Mouse (Mus musculus) hindbrain, postnatal 0 days (tissue): ENCODE results near the gene Ripply3. TPM values are rescaled to one million over a fixed set of nuclear protein-coding genes. Genes with fewer than 3 reads are reported as not detected.
A peak's percentile ranks its signal among the peaks of the same experiment; 100 is the strongest.

Experiments
- ATAC-seq: fragments of 200-750 bp; cut with Nextera tagmentation; 2 replicates; pipeline ENCODE4 v1.8.0; 2017; ENCODE audit warnings: mild to moderate bottlenecking, moderate TSS enrichment, moderate library complexity
- DNase-seq: peaks from one replicate; pipeline ENCODE4 v3.0.0-alpha.2; 2015; ENCODE audit warnings: low spot score
- H3K27ac ChIP-seq: fragments of 300-500 bp; sonication (generic); 2 replicates; pipeline ENCODE4 v1.5.1; 2014; ENCODE audit warnings: mild to moderate bottlenecking
- H3K27me3 ChIP-seq: fragments of 300-500 bp; sonication (generic); 2 replicates; pipeline ENCODE4 v1.6.1; 2014; ENCODE audit warnings: low read length, mixed read lengths; ENCODE audit not compliant: insufficient read depth
- H3K36me3 ChIP-seq: fragments of 300-500 bp; sonication (generic); 2 replicates; pipeline ENCODE4 v1.6.1; 2014; ENCODE audit warnings: low read length, mixed read lengths; ENCODE audit not compliant: insufficient read depth
- H3K4me1 ChIP-seq: fragments of 300-500 bp; sonication (generic); 2 replicates; pipeline ENCODE4 v1.6.1; 2014; ENCODE audit warnings: antibody characterized with exemption, low read length, mixed read lengths; ENCODE audit not compliant: insufficient read depth
- H3K4me2 ChIP-seq: fragments of 300-500 bp; sonication (generic); 2 replicates; pipeline ENCODE4 v1.6.1; 2014; ENCODE audit warnings: low read depth, mild to moderate bottlenecking, low read length, moderate library complexity, mixed read lengths
- H3K4me3 ChIP-seq: fragments of 300-500 bp; sonication (generic); 2 replicates; pipeline ENCODE4 v1.5.1; 2014; ENCODE audit warnings: low read length
- H3K9ac ChIP-seq: fragments of 300-500 bp; sonication (generic); replicated peaks from 2 replicates; pipeline ENCODE4 v1.6.1; 2014; ENCODE audit warnings: mild to moderate bottlenecking, low read length, moderate library complexity, mixed read lengths
- H3K9me3 ChIP-seq: fragments of 300-500 bp; sonication (generic); 2 replicates; pipeline ENCODE4 v1.6.1; 2016; ENCODE audit warnings: low read length, mixed read lengths
- CTCF ChIP-seq: IDR thresholded peaks from 2 replicates; pipeline ENCODE4 v1.5.1; 2016; ENCODE audit warnings: antibody characterized with exemption, control low read depth, low read depth
- WGBS: fragments of 180-500 bp; shearing (Covaris S2); extraction: QIAGEN DNeasy Blood & Tissue Kit; methylation state at CpG from one replicate; pipeline ENCODE4 v1.1.7; 2014; 5-methylcytosine and 5-hydroxymethylcytosine counted together
- polyA plus RNA-seq: library from polyadenylated mRNA; unstranded; fragments of >200 nt; fragmentation: Nextera tagmentation; extraction: Ambion mirVana; gene quantifications from 2 replicates; pipeline ENCODE4 v1.2.1, GENCODE M21; 2015
- total RNA-seq: library from RNA; depleted of rRNA; stranded (reverse); fragments of >200 nt; gene quantifications from 2 replicates; pipeline ENCODE4 v1.2.3, GENCODE M21; 2014

Gene Ripply3
- total and polyA plus RNA-seq, 2 experiments from 2014 or later: 0.91 to 2.2 TPM

GRCm38 (mm10) chr16:94313229-94314030 is 14.8 kb upstream of the Ripply3 start, which contains the start of gene Hlcs:
Gene Hlcs (minus strand): TSS chr16:94313571.
- Histone ChIP-seq H3K27ac (peak within 1 kb of the TSS; percentile 100), H3K27me3 (no peaks in the 10 kb centered on the region), H3K9ac (peak within 1 kb of the TSS; percentile 78), H3K4me1 (0 out of 2 replicates have a peak, but pooled peaks cover 2% of the 10 kb centered on the region), H3K4me3 (peak within 1 kb of the TSS; percentile 57), H3K9me3 (no peaks in the 10 kb centered on the region), H3K36me3 (no peaks in the 10 kb centered on the region), H3K4me2 (peak within 1 kb of the TSS; percentile 69)
- DNase-seq (peak; percentile 99), ATAC-seq (peak; percentile 92)
- WGBS: under 1% methylated on average over 54 of the region's 64 CpGs
- TF ChIP-seq CTCF: peak; percentile 64

- TF ChIP-seq CTCF: no peak
- Histone ChIP-seq H3K27ac (peak overlapping the region; percentile 100; the same call in 1 of the 2 replicates), H3K27me3 (no peaks in the 10 kb centered on the region), H3K4me1 (0 out of 2 replicates have a peak, but pooled peaks cover 2% of the 10 kb centered on the region), H3K4me2 (no peak overlapping the region), H3K9ac (no peak overlapping the region), H3K36me3 (no peaks in the 10 kb centered on the region), H3K4me3 (no peak overlapping the region), H3K9me3 (no peaks in the 10 kb centered on the region)
- DNase-seq (no peak), ATAC-seq (no peak)
- 90% methylated on average over 5 of the region's 5 CpGs for WGBS
These were observed 13.6 kb upstream of the Ripply3 start for GRCm38 (mm10) chr16:94314626-94315025.

- Histone ChIP-seq H3K27ac (no peak overlapping the region), H3K4me1 (0 out of 2 replicates have a peak, but pooled peaks cover 2% of the 10 kb centered on the region), H3K4me3 (no peak overlapping the region), H3K4me2 (no peak overlapping the region), H3K36me3 (no peaks in the 10 kb centered on the region), H3K27me3 (no peaks in the 10 kb centered on the region), H3K9ac (no peak overlapping the region), H3K9me3 (no peaks in the 10 kb centered on the region)
- WGBS: 37% methylated on average over 1 of the region's 1 CpGs
- no peak for TF ChIP-seq CTCF
- no peak for DNase-seq
- ATAC-seq: no peak
These were observed 13.0 kb upstream of the Ripply3 start for GRCm38 (mm10) chr16:94315215-94315614.

GRCm38 (mm10) chr16:94317752-94318151 is 10.5 kb upstream of the Ripply3 start:
- no peak overlapping the region for H3K4me3 ChIP-seq
- no peak overlapping the region for H3K27ac ChIP-seq
- H3K4me2 ChIP-seq: no peak overlapping the region
- TF ChIP-seq CTCF: no peak
- DNase-seq (no peak), ATAC-seq (no peak)
- H3K4me1 ChIP-seq: no peaks in the 10 kb centered on the region
- H3K36me3 ChIP-seq: no peaks in the 10 kb centered on the region
- H3K9ac ChIP-seq: no peak overlapping the region
- 73% methylated on average over 5 of the region's 5 CpGs for WGBS
- no peaks in the 10 kb centered on the region for H3K27me3 ChIP-seq
- H3K9me3 ChIP-seq: no peaks in the 10 kb centered on the region

- WGBS: 80% methylated on average over 5 of the region's 5 CpGs
- H3K4me3 ChIP-seq: no peak overlapping the region
- no peaks in the 10 kb centered on the region for H3K4me1 ChIP-seq
- no peak overlapping the region for H3K27ac ChIP-seq
- no peaks in the 10 kb centered on the region for H3K36me3 ChIP-seq
- ATAC-seq (no peak), DNase-seq (no peak)
- H3K4me2 ChIP-seq: no peak overlapping the region
- no peak for TF ChIP-seq CTCF
- no peaks in the 10 kb centered on the region for H3K9me3 ChIP-seq
- H3K9ac ChIP-seq: no peak overlapping the region
- no peaks in the 10 kb centered on the region for H3K27me3 ChIP-seq
These were observed 8.0 kb upstream of the Ripply3 start for GRCm38 (mm10) chr16:94320223-94320622.

- H3K9me3 ChIP-seq: no peaks in the 10 kb centered on the region
- DNase-seq (no peak), ATAC-seq (no peak)
- H3K27ac ChIP-seq: no peak overlapping the region
- no peak overlapping the region for H3K4me3 ChIP-seq
- WGBS: 72% methylated on average over 5 of the region's 5 CpGs
- no peak overlapping the region for H3K9ac ChIP-seq
- TF ChIP-seq CTCF: no peak
- no peaks in the 10 kb centered on the region for H3K36me3 ChIP-seq
- H3K4me2 ChIP-seq: no peak overlapping the region
- H3K4me1 ChIP-seq: no peaks in the 10 kb centered on the region
- H3K27me3 ChIP-seq: peaks cover 9% of the 10 kb centered on the region
These were observed 4.5 kb upstream of the Ripply3 start for GRCm38 (mm10) chr16:94323681-94324080.

- 84% methylated on average over 3 of the region's 3 CpGs for WGBS
- Histone ChIP-seq H3K4me3 (no peak overlapping the region), H3K27ac (no peak overlapping the region), H3K9ac (no peak overlapping the region), H3K4me2 (no peak overlapping the region), H3K4me1 (peaks cover 3% of the 10 kb centered on the region; the same call in 1 of the 2 replicates), H3K9me3 (no peaks in the 10 kb centered on the region), H3K27me3 (peaks cover 9% of the 10 kb centered on the region), H3K36me3 (no peaks in the 10 kb centered on the region)
- no peak for TF ChIP-seq CTCF
- DNase-seq (no peak), ATAC-seq (no peak)
These were observed 2.2 kb upstream of the Ripply3 start for GRCm38 (mm10) chr16:94326008-94326407.
